In the genomic region with DNA sequence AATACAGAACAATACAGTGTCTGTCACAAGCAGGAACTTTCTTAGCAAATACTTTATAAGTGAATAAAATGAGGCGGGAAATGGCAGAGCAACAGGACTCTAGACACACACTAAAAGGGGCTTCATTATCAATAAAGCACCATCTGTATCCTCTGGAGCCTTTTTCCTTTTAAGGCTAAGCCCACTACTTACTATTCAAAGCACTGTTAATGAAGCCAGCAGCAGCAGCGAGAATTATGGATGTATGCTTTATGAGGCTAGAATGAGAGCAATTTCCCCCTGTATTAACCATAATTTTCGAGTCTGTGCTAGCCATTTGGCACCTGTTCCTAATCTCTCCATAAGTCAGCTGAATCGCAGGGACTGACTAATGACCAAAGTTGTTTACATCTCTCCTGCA, we compare ENCODE assay signal across 29 mouse cellular contexts.
A peak's percentile ranks its signal among the peaks of the same experiment; 100 is the strongest.
DNase-seq lines count a peak whose midpoint lies in the region; ATAC-seq and TF ChIP-seq lines count a peak whose summit lies in the region.
"Had no signal": no experiment of that assay in that cellular context is flagged by ENCODE, and none has a peak within 500 bp of the region (broad histone marks: within the 10 kb centered on the region; RNA-seq: fewer than 3 reads in every experiment).

No protein-coding gene starts in this region.

- no peak overlapping the region for H3K9ac ChIP-seq in forebrain, embryonic 14.5 days (ENCODE audit: low read length)
- H3K9ac ChIP-seq in forebrain, embryonic 13.5 days, result no peak overlapping the region
- no peak overlapping the region for H3K9ac ChIP-seq in hindbrain, embryonic 13.5 days
- H3K9ac ChIP-seq in hindbrain, embryonic 16.5 days (ENCODE audit: low read depth, low read length), result no peak overlapping the region
- no peak overlapping the region for H3K9ac ChIP-seq in midbrain, embryonic 14.5 days (replicated peaks; ENCODE audit: low read length)
- no peak overlapping the region for H3K9ac ChIP-seq in midbrain, embryonic 13.5 days (replicated peaks)
- H3K9ac ChIP-seq: embryonic facial prominence, embryonic 13.5 days; embryonic facial prominence, embryonic 15.5 days; forebrain, embryonic 12.5 days had no signal

- TF ChIP-seq POLR2A in brain, embryonic 14.5 days (IDR thresholded peaks at IDR 0.05; ENCODE audit: borderline replicate concordance, extremely low read depth, insufficient read depth, insufficient read length, poor library complexity, severe bottlenecking), result no peak

- WGBS in forebrain, embryonic 14.5 days, result 61% methylated on average over 4 of the region's 4 CpGs
- WGBS in forebrain, embryonic 13.5 days, result 49% methylated on average over 4 of the region's 4 CpGs
- 74% methylated on average over 4 of the region's 4 CpGs for WGBS in hindbrain, embryonic 13.5 days
- 53% methylated on average over 4 of the region's 4 CpGs for WGBS in hindbrain, embryonic 16.5 days
- WGBS in midbrain, embryonic 14.5 days, result 57% methylated on average over 4 of the region's 4 CpGs
- 64% methylated on average over 4 of the region's 4 CpGs for WGBS in midbrain, embryonic 13.5 days

- ATAC-seq in forebrain, embryonic 14.5 days, result 0 out of 2 replicates have a peak, but pooled peaks have one; percentile 32
- ATAC-seq in forebrain, embryonic 13.5 days, result no peak
- peak; percentile 65; the same call in 1 of the 2 replicates for ATAC-seq in hindbrain, embryonic 13.5 days (ENCODE audit: low FRiP score)
- no peak for ATAC-seq in hindbrain, embryonic 16.5 days
- ATAC-seq in midbrain, embryonic 14.5 days (ENCODE audit: low FRiP score, low TSS enrichment), result no peak
- no peak for ATAC-seq in midbrain, embryonic 13.5 days
- ATAC-seq: activated CD4-positive, CD25-positive, alpha-beta regulatory T cell, adult 4 months; CD4-positive, CD25-positive, alpha-beta regulatory T cell, adult 4 months; Patski had no signal

- H3K9me3 ChIP-seq in forebrain, embryonic 14.5 days (replicated peaks; ENCODE audit: control insufficient read depth, low read length), result no peaks in the 10 kb centered on the region
- H3K9me3 ChIP-seq in forebrain, embryonic 13.5 days (replicated peaks), result no peaks in the 10 kb centered on the region
- no peaks in the 10 kb centered on the region for H3K9me3 ChIP-seq in hindbrain, embryonic 13.5 days
- H3K9me3 ChIP-seq in hindbrain, embryonic 16.5 days (ENCODE audit: control insufficient read depth, low read length), result no peaks in the 10 kb centered on the region
- no peaks in the 10 kb centered on the region for H3K9me3 ChIP-seq in midbrain, embryonic 14.5 days (ENCODE audit: control insufficient read depth, low read length)
- no peaks in the 10 kb centered on the region for H3K9me3 ChIP-seq in midbrain, embryonic 13.5 days
- H3K9me3 ChIP-seq: embryonic facial prominence, embryonic 13.5 days; embryonic facial prominence, embryonic 15.5 days; forebrain, embryonic 10.5 days; forebrain, embryonic 12.5 days had no signal

- no peaks in the 10 kb centered on the region for H3K27me3 ChIP-seq in forebrain, embryonic 14.5 days (replicated peaks; ENCODE audit: control insufficient read depth, insufficient read depth, low read length)
- H3K27me3 ChIP-seq in forebrain, embryonic 13.5 days, result no peaks in the 10 kb centered on the region
- H3K27me3 ChIP-seq in hindbrain, embryonic 13.5 days, result no peaks in the 10 kb centered on the region
- H3K27me3 ChIP-seq in hindbrain, embryonic 16.5 days (replicated peaks; ENCODE audit: control insufficient read depth, insufficient read depth, low read length), result no peaks in the 10 kb centered on the region
- H3K27me3 ChIP-seq in midbrain, embryonic 14.5 days (ENCODE audit: control insufficient read depth, insufficient read depth, low read length), result no peaks in the 10 kb centered on the region
- H3K27me3 ChIP-seq in midbrain, embryonic 13.5 days, result no peaks in the 10 kb centered on the region
- H3K27me3 ChIP-seq: CH12.LX; embryonic facial prominence, embryonic 13.5 days; embryonic facial prominence, embryonic 15.5 days; forebrain, embryonic 12.5 days; Patski had no signal

- peak; percentile 28 for DNase-seq in forebrain, embryonic 14.5 days (ENCODE audit: low spot score)
- DNase-seq in midbrain, embryonic 14.5 days, result peak; percentile 14
- peak; percentile 61 for DNase-seq in brain, embryonic 14.5 days (ENCODE audit: low read depth)
- no peak for DNase-seq in kidney, adult 9 months
- DNase-seq: adrenal gland, adult 8-10 months; adrenal gland, postnatal 14 days; adrenal gland, postnatal 36 days; B cell, adult 2 months; cerebellum, adult 11 months; cerebellum, adult 18-20 months; cerebellum, adult 8-10 months; cerebellum, adult 9-11 months; cerebellum, postnatal 14 days; cerebellum, postnatal 36 days; embryo, embryonic 11 days had no signal

- H3K4me1 ChIP-seq in forebrain, embryonic 14.5 days (ENCODE audit: control insufficient read depth, insufficient read depth, low read length), result no peaks in the 10 kb centered on the region
- H3K4me1 ChIP-seq in forebrain, embryonic 13.5 days, result no peaks in the 10 kb centered on the region
- no peaks in the 10 kb centered on the region for H3K4me1 ChIP-seq in hindbrain, embryonic 13.5 days (replicated peaks)
- no peaks in the 10 kb centered on the region for H3K4me1 ChIP-seq in hindbrain, embryonic 16.5 days (ENCODE audit: control insufficient read depth, insufficient read depth, low read depth, low read length)
- H3K4me1 ChIP-seq in midbrain, embryonic 14.5 days (ENCODE audit: control insufficient read depth, insufficient read depth, low read length), result no peaks in the 10 kb centered on the region
- no peaks in the 10 kb centered on the region for H3K4me1 ChIP-seq in midbrain, embryonic 13.5 days (replicated peaks)
- H3K4me1 ChIP-seq: embryonic facial prominence, embryonic 13.5 days; embryonic facial prominence, embryonic 15.5 days; forebrain, embryonic 10.5 days; forebrain, embryonic 12.5 days had no signal

- no peak overlapping the region for H3K4me2 ChIP-seq in forebrain, embryonic 14.5 days (ENCODE audit: low read length)
- no peak overlapping the region for H3K4me2 ChIP-seq in forebrain, embryonic 13.5 days
- no peak overlapping the region for H3K4me2 ChIP-seq in hindbrain, embryonic 13.5 days
- H3K4me2 ChIP-seq in hindbrain, embryonic 16.5 days (ENCODE audit: low read length), result no peak overlapping the region
- no peak overlapping the region for H3K4me2 ChIP-seq in midbrain, embryonic 14.5 days (ENCODE audit: low read length)
- H3K4me2 ChIP-seq in midbrain, embryonic 13.5 days (replicated peaks), result no peak overlapping the region
- H3K4me2 ChIP-seq: embryonic facial prominence, embryonic 13.5 days; embryonic facial prominence, embryonic 15.5 days; forebrain, embryonic 12.5 days had no signal

- no peaks in the 10 kb centered on the region for H3K36me3 ChIP-seq in forebrain, embryonic 14.5 days (ENCODE audit: control insufficient read depth, insufficient read depth, low read length)
- no peaks in the 10 kb centered on the region for H3K36me3 ChIP-seq in forebrain, embryonic 13.5 days (ENCODE audit: poor library complexity, severe bottlenecking)
- no peaks in the 10 kb centered on the region for H3K36me3 ChIP-seq in hindbrain, embryonic 13.5 days
- no peaks in the 10 kb centered on the region for H3K36me3 ChIP-seq in hindbrain, embryonic 16.5 days (ENCODE audit: control insufficient read depth, insufficient read depth, low read length)
- no peaks in the 10 kb centered on the region for H3K36me3 ChIP-seq in midbrain, embryonic 14.5 days (ENCODE audit: control insufficient read depth, insufficient read depth, low read length)
- H3K36me3 ChIP-seq in midbrain, embryonic 13.5 days, result no peaks in the 10 kb centered on the region
- H3K36me3 ChIP-seq: embryonic facial prominence, embryonic 13.5 days; embryonic facial prominence, embryonic 15.5 days; forebrain, embryonic 10.5 days; forebrain, embryonic 12.5 days; G1E had no signal

- H3K27ac ChIP-seq in forebrain, embryonic 14.5 days (ENCODE audit: low read depth, low read length), result no peak overlapping the region
- H3K27ac ChIP-seq in forebrain, embryonic 13.5 days, result no peak overlapping the region
- no peak overlapping the region for H3K27ac ChIP-seq in hindbrain, embryonic 13.5 days
- no peak overlapping the region for H3K27ac ChIP-seq in hindbrain, embryonic 16.5 days (ENCODE audit: low read depth, low read length)
- H3K27ac ChIP-seq in midbrain, embryonic 14.5 days (replicated peaks; ENCODE audit: low read depth, low read length), result no peak overlapping the region
- no peak overlapping the region for H3K27ac ChIP-seq in midbrain, embryonic 13.5 days
- H3K27ac ChIP-seq: embryonic facial prominence, embryonic 13.5 days; embryonic facial prominence, embryonic 15.5 days; forebrain, embryonic 10.5 days; forebrain, embryonic 12.5 days had no signal

- H3K4me3 ChIP-seq in forebrain, embryonic 14.5 days (ENCODE audit: low read depth, low read length), result no peak overlapping the region
- H3K4me3 ChIP-seq in forebrain, embryonic 13.5 days, result no peak overlapping the region
- H3K4me3 ChIP-seq in hindbrain, embryonic 13.5 days, result no peak overlapping the region
- H3K4me3 ChIP-seq in hindbrain, embryonic 16.5 days (ENCODE audit: low read length), result no peak overlapping the region
- no peak overlapping the region for H3K4me3 ChIP-seq in midbrain, embryonic 14.5 days (replicated peaks; ENCODE audit: low read depth, low read length)
- no peak overlapping the region for H3K4me3 ChIP-seq in midbrain, embryonic 13.5 days (replicated peaks)
- H3K4me3 ChIP-seq: embryonic facial prominence, embryonic 13.5 days; embryonic facial prominence, embryonic 15.5 days; erythroblast, embryonic 14.5 days; forebrain, embryonic 10.5 days; forebrain, embryonic 12.5 days had no signal

- TF ChIP-seq CTCF in brain, embryonic 14.5 days (IDR thresholded peaks at IDR 0.05; ENCODE audit: borderline replicate concordance, extremely low read depth, insufficient read depth, insufficient read length), result no peak

Comparison
In these comparisons a context has a peak if more than half of its experiments do, and no peak if none do; other contexts are left out.
1. ATAC-seq: peak in forebrain, embryonic 14.5 days (single experiment) and hindbrain, embryonic 13.5 days (single experiment); none in forebrain, embryonic 13.5 days (single experiment), hindbrain, embryonic 16.5 days (single experiment), midbrain, embryonic 14.5 days (single experiment) and midbrain, embryonic 13.5 days (single experiment).